Mouse (Mus musculus): ENCODE data around the gene Dtd1.

Gene Dtd1

DNA sequence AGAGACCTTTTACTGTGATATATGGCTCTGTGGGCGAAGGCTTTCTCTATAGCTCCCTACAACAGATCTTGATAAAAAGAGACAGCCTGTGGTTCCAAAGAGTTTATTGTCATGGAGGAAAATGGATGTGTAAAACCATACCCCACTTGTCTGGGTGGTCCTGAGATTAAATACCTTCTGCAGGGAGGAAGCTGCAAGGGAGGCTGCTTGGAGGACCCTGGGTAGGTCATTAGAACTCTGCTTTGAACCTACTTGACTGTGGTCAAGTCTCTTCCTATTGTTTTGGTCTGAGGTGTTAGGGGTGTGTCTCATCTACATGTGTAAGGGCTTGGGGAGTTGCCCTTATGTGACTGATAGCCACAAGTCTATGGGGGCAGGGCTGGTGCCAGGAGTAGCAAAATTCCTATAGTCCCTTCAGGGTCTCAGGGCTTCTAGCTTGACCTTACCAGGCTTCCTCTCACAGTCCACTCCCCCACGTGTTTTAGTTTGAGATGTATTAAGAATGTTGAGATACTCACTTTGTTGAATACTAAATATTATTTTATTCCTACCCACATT lies 115.6 kb downstream of the Dtd1 start:
- DNase-seq (ENCODE audit: low spot score in 2 of 2): no peak

DNA sequence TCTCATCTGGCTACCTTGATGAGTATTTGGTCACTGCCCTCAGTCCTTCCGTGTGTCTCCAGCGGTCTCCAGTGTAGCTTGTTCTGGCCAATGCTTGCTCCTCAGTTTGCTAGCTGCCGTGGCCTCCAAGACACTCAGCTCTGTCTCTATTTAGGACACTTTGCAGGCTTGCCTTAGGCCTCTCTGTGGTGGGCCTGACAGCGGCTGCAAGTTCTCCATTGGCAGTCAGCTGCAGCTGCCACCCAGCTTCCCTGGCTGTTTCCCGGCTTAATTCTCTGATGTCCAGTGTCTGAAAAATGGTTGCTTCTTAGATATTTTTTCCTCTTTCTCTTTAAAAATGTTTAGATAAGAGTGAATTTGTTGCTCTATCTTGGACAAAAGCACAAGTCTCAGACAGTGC lies 116.6 kb downstream of the Dtd1 start:
- DNase-seq (ENCODE audit: low spot score in 2 of 2): no peak

DNA sequence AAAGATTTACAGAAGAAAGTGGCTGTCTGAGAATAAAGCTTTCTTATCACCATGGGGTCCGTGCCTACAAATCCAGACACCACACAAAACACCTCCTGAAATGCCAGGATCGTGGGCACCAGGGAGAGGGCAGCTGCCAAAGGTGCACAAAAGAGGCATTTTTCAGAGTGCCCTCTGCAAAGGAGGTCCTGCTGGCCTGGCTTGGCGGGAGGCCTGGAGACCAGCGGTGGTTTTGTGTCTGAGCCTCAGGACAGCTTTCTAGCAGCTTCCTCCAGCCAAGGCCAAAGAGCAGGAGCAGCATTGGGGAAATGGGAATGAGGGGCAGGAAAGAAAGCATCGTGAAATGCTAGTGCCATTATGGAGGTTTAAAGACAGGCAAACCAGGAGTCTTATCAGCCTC lies 118.6 kb downstream of the Dtd1 start:
- no peak for DNase-seq (ENCODE audit: low spot score in 2 of 2)

DNA sequence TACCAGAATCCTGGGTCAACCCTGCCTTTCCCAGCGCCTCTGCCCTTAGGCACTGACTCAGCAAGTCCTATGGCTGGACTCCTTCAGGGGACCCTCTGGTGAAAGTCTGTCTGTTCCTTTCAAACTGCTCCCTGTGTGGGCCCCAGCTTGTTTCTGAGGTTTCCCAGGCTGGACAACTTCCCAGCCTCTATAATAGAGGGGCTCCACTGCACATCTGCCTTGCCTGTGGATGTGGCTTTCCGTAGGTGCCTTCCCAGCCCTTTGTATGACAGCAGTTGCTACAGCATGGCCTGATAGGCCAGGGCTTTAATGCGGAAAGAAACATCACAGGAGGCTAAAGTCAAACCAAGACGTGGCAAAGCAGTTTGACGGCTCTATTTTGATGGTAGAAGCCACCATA lies 119.6 kb downstream of the Dtd1 start:
- no peak for DNase-seq (ENCODE audit: low spot score in 2 of 2)

DNA sequence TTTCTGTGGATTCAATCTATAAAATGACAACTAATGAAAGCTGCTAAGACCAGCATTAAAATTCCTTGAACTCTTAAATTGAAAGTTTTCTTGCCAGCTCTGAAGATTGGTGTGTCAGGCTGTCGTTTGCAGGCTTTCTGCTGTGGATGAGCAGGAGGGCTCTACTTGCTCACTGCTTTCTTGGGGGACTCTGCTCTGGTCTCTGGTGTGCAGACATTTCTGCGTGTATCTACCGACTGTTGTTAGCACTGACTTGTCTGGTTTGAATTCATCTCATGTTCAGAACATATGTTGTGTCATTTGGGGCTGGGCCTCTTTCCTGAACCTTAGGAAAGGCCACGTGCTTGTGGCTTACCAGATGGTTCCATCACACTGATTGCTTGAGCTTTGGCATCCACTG lies 120.0 kb downstream of the Dtd1 start:
- no peak for DNase-seq (ENCODE audit: low spot score in 2 of 2)

DNA sequence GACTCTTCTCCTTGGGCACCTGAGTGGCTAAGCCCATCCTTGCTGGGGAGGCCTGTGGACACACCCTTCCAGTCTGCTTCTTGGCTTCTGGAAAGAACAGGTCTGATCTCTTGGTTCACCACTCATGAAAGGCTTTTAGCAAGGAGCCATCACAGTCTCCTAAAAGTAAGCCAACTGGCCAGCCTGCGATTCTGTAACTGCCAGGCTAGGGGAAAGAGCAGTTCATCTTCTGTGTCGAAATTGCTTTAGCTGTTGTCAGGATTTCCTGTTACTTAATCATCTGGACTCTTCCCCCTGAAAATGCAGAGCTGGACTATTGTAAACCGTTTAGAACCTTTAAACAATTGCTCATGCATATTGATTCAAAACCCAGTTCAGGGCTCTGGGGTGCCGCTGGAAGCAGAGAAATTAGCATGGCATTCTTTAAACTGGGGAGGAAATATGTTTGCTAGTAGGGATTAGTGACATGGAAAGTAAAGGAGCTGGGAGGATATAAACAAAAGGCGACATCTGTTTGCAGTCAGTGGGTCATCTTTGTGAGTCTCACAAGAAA lies 120.8 kb downstream of the Dtd1 start:
- DNase-seq (ENCODE audit: low spot score in 2 of 2): no peak

DNA sequence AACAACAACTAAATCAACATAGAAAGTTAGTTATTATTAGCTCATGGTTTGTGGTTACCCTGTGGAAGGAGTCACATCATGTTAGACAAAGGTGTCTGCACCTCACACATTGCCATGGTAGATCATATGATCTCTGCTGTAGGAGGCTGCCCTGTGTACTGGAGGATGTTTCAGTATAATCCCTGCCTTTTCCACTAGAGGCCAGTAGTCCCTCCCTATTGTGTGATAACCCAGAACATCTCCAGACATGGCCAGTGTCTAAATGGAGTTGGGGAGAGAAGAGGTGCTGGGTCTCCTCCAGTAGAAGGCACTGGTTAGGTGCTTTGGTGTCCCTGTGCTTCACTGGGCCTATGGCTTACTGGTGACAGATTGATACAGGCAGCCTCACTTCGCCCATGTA lies 125.0 kb downstream of the Dtd1 start:
- peak in 1 of 2 experiments; percentile 30 for DNase-seq (ENCODE audit: low spot score in 2 of 2)

DNA sequence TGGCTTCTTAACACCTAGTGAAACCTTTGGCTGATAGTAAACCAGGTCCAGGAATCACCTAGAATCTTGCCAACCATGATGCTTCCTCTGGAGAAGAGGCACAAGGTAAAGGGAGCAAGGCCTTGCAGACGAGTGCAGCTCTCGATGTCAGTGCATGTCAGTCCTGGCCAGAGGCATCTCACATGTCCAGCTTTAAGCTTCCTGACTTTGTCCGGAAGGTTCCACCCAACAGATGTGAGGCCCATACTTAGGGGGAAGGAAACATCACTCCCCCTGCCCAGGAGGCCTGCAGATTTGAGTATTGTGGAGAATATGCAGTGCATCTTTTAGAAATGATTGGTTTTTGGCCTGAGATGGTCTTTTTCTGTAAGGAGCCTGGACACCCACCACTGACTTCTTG lies 127.4 kb downstream of the Dtd1 start:
- no peak for DNase-seq (ENCODE audit: low spot score in 2 of 2)

DNA sequence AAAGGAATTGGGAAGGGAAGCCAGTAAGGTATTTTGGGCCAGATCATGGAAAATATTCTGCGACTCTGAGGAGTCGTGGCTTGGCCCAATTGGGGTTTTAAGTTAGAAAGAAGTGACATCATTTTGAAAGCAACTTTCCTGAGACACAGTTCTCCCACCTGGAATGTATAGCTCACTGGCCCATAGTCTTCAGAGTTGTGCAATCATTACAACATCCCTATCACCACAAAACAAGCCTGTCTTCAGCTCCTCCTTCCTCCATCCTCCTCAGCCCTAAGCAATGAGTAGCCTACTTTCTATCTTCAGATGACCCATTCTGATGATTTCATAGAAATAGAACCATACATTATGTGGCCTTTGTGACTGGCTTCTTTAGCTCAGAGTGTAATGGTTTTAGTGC lies 130.1 kb downstream of the Dtd1 start:
- no peak for DNase-seq (ENCODE audit: low spot score in 2 of 2)

DNA sequence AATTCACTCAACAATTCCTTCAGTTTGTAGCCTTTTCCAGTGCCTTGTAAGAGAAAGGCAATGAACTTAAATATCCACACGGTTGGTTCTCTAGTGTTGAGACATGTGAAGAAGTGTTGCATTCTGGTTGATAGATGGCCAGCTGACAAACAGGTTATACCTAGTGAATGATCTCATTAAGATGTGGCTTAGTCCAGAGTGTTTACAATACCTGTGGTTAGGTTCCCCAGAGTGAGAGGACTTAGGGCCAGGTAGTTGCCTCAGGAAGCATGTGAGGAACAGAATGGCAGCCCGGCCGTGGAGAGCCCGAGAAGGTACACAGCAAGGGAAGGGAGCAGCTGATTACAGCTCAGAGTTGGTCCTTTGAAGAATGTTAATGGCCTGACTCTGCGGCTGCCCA lies 138.5 kb downstream of the Dtd1 start:
- no peak for DNase-seq (ENCODE audit: low spot score in 2 of 2)

DNA sequence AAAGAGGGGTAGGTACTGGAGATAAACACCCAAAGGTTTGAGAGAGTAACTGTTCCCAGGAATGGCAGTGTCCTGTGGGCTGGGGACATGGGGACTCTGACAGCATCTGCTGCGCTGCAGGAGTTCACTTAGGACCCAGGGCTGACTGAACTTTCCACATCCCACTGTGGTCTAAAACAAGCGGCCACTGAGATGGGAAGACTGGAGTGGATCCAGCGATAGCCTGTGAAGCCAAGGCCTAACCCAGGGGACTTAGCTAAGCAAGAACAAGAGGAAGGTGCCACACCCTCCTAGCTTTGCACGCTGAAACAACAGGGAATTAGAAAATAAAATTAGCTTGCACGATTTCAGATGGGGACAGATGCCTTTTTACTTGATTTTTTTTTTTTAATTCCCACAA lies 138.9 kb downstream of the Dtd1 start:
- no peak for DNase-seq (ENCODE audit: low spot score in 2 of 2)

DNA sequence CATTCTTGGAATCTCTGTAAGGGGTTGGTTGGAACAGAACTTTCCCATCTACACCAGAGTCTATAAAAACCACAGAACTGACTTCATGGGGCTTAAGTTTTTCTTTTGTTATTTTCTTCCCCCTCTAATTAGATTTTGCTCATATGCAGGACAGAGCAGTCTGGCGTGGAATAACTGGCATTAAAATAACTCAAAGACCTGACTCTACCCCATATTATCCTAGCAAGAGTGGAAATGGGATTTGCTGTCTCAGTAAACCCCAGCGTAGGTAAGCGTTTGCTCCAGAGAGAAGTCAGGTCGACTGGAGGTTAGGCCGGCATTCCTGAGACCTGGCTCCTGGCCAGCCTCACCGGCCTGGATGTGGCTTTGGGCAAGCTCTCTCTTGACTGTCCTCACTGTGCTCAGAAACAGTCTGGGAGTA lies 140.9 kb downstream of the Dtd1 start:
- no peak for DNase-seq (ENCODE audit: low spot score in 2 of 2)

DNA sequence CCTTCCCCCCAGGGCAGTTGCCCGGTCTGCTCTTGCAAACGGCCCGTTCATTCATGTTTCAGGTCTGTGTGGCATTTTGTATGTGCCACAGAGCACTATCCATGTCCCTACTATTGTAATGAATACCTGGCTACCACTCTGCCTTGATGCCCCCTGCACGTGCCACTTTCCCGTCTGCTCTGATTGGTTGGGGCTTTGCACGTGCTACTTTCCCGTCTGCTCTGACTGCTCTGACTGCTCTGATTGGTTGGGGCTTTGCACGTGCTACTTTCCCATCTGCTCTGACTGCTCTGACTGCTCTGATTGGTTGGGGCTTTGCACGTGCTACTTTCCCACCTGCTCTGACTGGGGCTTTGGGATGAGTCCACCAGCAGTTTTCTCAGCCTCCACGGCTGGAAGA lies 142.3 kb downstream of the Dtd1 start:
- no peak for DNase-seq (ENCODE audit: low spot score in 2 of 2)

DNA sequence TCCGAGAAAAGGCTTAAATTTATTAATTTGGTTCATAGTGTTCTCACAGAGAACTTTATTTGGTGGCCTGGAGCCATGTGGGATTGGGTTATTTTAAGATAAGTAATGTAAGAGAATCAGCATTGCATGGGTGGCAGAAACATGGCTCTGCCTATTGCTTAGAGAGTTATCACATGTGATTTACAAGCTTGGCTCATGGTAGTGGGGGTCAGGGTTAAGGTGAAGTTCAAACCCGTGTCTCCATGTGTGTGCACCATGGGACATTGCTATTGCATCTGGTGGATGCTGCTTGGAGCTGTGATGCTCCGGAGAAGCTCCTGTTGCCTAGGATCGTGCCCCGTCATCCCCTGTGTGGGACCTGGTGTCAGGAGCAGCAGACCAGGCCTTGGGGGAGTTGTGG lies 143.6 kb downstream of the Dtd1 start:
- no peak for DNase-seq (ENCODE audit: low spot score in 2 of 2)

DNA sequence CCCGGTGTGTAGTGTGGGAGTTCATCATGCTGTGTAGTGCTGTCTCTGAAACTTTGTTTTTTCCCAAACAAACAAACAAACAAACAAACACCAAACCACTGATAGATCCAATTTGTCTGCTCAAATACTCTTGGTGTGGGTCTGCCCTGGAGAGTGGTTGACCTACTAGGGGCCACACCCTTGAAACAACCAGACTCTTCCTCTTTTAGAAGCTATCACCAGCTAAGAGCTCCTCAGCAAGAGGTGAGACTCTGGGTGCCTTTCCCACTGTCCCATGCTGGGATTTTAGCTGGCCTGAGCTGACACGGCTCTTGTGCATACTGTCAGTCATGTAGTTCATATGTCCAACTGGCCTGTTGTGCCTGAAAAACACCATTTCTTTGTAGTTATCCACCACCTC lies 145.6 kb downstream of the Dtd1 start:
- DNase-seq (ENCODE audit: low spot score in 2 of 2): no peak

DNA sequence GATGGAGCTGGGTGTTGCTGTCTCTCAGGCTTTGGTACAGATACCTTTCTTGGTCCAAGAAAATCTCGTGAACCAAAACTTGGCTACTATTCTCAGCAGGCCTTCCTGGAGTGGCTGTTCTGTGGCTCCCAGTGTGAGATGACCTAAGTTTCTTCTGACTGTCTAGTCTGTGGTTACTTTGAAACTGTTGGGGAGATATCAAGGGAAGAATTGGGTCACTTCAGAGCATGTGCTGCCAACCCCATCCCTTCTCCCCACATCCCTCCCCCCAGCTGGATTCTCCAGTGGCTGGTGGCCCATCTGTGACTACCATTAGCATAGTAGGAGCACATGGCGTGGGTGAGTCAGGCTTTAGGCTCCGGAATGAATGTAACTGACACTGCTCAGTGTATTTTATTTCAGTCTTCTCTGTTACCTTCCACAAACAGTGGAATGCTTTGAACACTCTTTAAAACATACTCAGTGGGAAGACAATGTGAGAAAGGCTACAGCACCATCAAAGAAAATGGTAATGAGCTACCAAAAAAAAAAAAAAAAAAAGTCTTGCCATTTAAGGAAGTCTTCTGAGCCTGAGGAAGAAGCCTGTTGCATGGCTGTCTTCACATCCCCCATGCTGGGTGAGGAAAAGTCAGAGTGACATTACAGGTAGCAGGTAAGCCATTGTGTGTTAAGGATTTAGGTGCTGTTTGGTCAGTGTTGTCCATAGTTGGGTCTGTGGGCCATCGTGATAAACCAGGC lies 146.5 kb downstream of the Dtd1 start:
- peak in 1 of 2 experiments; percentile 26 for DNase-seq (ENCODE audit: low spot score in 2 of 2)

DNA sequence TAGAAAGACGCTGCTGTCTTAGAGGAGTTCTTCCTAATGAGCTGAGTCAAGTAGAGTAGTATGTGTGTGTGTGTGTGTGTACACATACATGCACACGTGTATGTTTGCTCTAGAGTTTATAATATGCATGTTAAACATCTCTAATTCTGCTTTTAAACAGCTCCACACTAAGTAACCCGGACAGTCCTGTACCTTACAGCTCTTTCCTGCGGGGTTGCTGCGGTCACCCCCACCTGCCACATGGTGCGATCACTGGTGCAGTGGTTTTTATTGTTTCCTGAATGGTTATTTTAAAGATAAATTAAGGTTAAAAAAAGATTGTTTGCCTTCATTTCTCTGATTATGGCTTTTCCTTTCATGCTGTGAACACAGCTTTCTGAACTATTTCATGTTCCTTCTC lies 153.9 kb downstream of the Dtd1 start:
- no peak for DNase-seq (ENCODE audit: low spot score in 2 of 2)

DNA sequence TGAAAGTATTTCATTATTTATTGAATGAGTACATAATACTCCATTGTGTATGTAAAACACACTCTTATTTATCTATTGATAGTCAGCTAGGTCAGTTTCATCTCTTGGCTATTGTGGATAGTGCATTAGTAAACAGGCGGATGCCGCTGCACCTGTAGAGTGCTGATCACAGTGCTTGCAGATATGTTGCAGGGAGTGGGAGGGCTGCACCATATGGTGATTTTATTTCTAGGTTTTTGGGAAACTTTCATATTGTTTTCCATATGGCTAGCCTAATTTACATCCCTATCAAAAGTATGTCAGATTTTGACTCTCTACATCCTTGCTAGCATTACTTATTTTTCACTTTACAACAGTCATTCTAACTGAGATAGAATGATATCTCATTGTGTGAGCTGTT lies 155.3 kb downstream of the Dtd1 start:
- peak in 1 of 2 experiments; percentile 53 for DNase-seq (ENCODE audit: low spot score in 2 of 2)

DNA sequence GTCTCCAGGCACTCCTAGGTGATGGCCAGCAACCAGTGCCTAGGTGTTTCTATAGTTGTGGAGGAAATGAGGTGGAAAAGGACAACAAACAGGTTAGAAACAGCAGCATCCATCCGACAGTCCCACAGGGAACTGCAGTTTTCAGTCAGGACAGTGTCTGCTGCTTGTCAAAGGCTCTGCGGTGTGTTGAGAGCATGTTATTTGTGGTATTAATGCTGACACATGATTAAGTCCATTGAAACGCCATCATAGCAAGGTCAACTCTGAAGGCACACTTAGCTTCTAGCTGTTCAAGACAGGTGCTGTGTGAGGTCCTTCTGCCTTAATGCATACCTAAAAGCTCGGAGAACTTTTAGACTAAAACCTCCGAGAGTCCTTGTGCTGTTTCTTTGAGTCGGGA lies 161.0 kb downstream of the Dtd1 start:
- DNase-seq (ENCODE audit: low spot score in 2 of 2): no peak

DNA sequence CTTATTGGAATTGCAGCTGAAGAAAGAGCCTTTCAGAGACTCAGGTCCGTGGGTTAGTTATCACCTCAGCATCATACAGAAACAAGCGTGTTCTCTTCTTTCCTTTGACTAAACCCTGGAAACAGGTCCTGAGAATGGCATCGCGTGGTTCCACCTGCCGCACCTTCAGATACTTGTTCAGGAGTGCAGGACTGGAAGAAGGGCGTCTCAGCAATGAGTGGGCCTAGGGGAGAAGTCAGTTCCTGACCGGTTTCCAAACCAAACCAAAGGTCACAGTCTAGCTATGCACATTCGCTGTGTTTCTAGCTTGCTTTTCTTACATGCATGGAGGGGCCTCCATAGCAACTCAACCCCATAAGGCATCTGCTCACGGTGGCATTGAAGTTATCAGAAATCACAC lies 164.0 kb downstream of the Dtd1 start:
- no peak for DNase-seq (ENCODE audit: low spot score in 2 of 2)

DNA sequence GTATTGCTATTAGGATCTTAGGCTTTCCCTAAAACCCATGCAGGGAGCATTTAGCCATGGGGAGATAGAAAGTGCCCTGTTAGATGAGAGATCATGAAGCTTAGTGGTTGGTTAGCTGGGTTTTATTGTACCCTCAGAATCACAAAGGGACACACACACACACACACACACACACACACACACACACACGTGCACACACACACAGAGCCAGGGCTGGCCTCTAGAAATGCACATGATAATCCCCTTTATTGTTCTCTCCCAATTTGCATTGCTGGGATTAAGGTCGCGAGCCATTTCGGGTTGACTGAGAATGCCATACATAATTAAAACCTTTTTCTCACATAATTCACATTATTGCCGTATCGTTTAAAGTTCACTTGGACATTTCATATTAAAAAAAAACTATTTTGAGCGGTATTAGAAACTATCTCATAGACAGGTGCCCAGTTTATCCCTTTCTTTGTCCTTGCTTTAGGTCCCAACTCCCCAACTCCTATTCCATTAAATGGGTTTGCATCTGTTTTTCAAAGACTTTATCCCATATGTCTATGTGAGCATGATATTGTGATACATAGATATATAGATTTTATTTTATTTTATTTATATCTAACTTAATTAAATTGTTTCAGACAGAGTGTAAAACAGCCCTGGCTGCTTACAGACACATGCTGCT lies 164.6 kb downstream of the Dtd1 start:
- no peak for DNase-seq (ENCODE audit: low spot score in 2 of 2)

DNA sequence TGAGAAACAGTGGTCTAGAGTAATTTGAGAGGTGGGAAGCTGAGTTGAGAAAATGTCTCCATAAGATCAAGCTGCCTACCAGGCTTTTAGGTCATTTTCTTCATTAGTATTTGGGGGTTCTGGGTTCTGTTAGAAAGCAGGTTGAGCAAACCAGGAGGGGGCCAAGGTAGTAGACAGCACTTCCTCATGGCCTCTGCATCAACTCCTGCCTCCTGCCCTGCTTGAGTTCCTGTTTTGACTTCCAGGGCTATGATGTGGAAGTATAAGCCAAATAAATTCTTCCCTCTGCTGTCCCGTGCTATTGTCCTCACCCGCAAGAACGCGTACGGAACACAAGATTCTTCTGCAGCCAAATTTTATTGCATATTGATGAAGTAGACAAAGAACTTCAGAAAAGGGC lies 165.5 kb downstream of the Dtd1 start:
- no peak for DNase-seq (ENCODE audit: low spot score in 2 of 2)

All from left cerebral cortex, adult 9 months (tissue).